Mouse (Mus musculus): ENCODE measurements at regions not wholly inside any gene's neighbourhood (a gene's known extent, or its start where the extent isn't known, plus 50 kb on each side); places are given as distances from the start of the nearest gene placed in this dataset.

- Histone ChIP-seq H3K4me3 (ENCODE audit: insufficient read depth, low read depth, low read length) (no peak overlapping the region), H3K4me1 (ENCODE audit: control insufficient read depth, insufficient read depth, low read length) (peaks cover 2% of the 10 kb centered on the region; the same call in 1 of the 2 replicates), H3K27ac (ENCODE audit: insufficient read depth, low read depth, low read length) (no peak overlapping the region)
- TF ChIP-seq CTCF (IDR thresholded peaks at IDR 0.05; ENCODE audit: insufficient read depth, low read depth, low read length) = no peak
- no peak for TF ChIP-seq POLR2A (IDR thresholded peaks at IDR 0.05; ENCODE audit: insufficient read depth, low read depth, low read length)
- 53% methylated on average over 6 of the region's 6 CpGs for WGBS
These were observed 413.5 kb upstream of the Frg1 start for GRCm38 (mm10) chr8:41830407-41830806.

GRCm38 (mm10) chr8:41824928-41825327 lies 408.1 kb upstream of the Frg1 start:
- Histone ChIP-seq H3K4me3 (ENCODE audit: insufficient read depth, low read depth, low read length) (no peak overlapping the region), H3K27ac (ENCODE audit: insufficient read depth, low read depth, low read length) (no peak overlapping the region), H3K4me1 (ENCODE audit: control insufficient read depth, insufficient read depth, low read length) (peaks cover 2% of the 10 kb centered on the region; the same call in 1 of the 2 replicates)
- WGBS = 36% methylated on average over 7 of the region's 7 CpGs
- TF ChIP-seq POLR2A (IDR thresholded peaks at IDR 0.05; ENCODE audit: insufficient read depth, low read depth, low read length) (no peak), CTCF (IDR thresholded peaks at IDR 0.05; ENCODE audit: insufficient read depth, low read depth, low read length) (no peak)

- TF ChIP-seq CTCF (IDR thresholded peaks at IDR 0.05; ENCODE audit: insufficient read depth, low read depth, low read length) (no peak), POLR2A (IDR thresholded peaks at IDR 0.05; ENCODE audit: insufficient read depth, low read depth, low read length) (no peak)
- WGBS = 87% methylated on average over 8 of the region's 8 CpGs
These were observed 406.2 kb upstream of the Frg1 start for GRCm38 (mm10) chr8:41823041-41823440.

GRCm38 (mm10) chr8:41821676-41822075 lies 404.8 kb upstream of the Frg1 start:
- TF ChIP-seq POLR2A (IDR thresholded peaks at IDR 0.05; ENCODE audit: insufficient read depth, low read depth, low read length) (no peak), CTCF (IDR thresholded peaks at IDR 0.05; ENCODE audit: insufficient read depth, low read depth, low read length) (no peak)
- Histone ChIP-seq H3K4me3 (ENCODE audit: insufficient read depth, low read depth, low read length) (no peak overlapping the region), H3K4me1 (ENCODE audit: control insufficient read depth, insufficient read depth, low read length) (no peaks in the 10 kb centered on the region), H3K27ac (ENCODE audit: insufficient read depth, low read depth, low read length) (no peak overlapping the region)
- WGBS = 73% methylated on average over 5 of the region's 5 CpGs

More at GRCm38 (mm10) chr8:41823041-41823440, 406.2 kb upstream of the Frg1 start:
- Histone ChIP-seq H3K4me1 (ENCODE audit: control insufficient read depth, insufficient read depth, low read length) (peaks cover 2% of the 10 kb centered on the region; the same call in 1 of the 2 replicates), H3K4me3 (ENCODE audit: insufficient read depth, low read depth, low read length) (no peak overlapping the region), H3K27ac (ENCODE audit: insufficient read depth, low read depth, low read length) (no peak overlapping the region)

GRCm38 (mm10) chr8:41820605-41821395 lies 403.9 kb upstream of the Frg1 start:
- 88% methylated on average over 4 of the region's 4 CpGs for WGBS
- Histone ChIP-seq H3K27ac (ENCODE audit: insufficient read depth, low read depth, low read length) (no peak overlapping the region), H3K4me1 (ENCODE audit: control insufficient read depth, insufficient read depth, low read length) (no peaks in the 10 kb centered on the region), H3K4me3 (ENCODE audit: insufficient read depth, low read depth, low read length) (no peak overlapping the region)
- TF ChIP-seq CTCF (IDR thresholded peaks at IDR 0.05; ENCODE audit: insufficient read depth, low read depth, low read length) (no peak), POLR2A (IDR thresholded peaks at IDR 0.05; ENCODE audit: insufficient read depth, low read depth, low read length) (no peak)

- TF ChIP-seq POLR2A (IDR thresholded peaks at IDR 0.05; ENCODE audit: insufficient read depth, low read depth, low read length) (no peak), CTCF (IDR thresholded peaks at IDR 0.05; ENCODE audit: insufficient read depth, low read depth, low read length) (no peak)
- H3K27ac ChIP-seq (ENCODE audit: insufficient read depth, low read depth, low read length) = no peak overlapping the region
These were observed 401.7 kb upstream of the Frg1 start for GRCm38 (mm10) chr8:41818577-41818976.

GRCm38 (mm10) chr8:41818079-41818478 lies 401.2 kb upstream of the Frg1 start:
- TF ChIP-seq CTCF (IDR thresholded peaks at IDR 0.05; ENCODE audit: insufficient read depth, low read depth, low read length) (no peak), POLR2A (IDR thresholded peaks at IDR 0.05; ENCODE audit: insufficient read depth, low read depth, low read length) (no peak)
- Histone ChIP-seq H3K4me1 (ENCODE audit: control insufficient read depth, insufficient read depth, low read length) (no peaks in the 10 kb centered on the region), H3K4me3 (ENCODE audit: insufficient read depth, low read depth, low read length) (no peak overlapping the region), H3K27ac (ENCODE audit: insufficient read depth, low read depth, low read length) (no peak overlapping the region)
- WGBS = 89% methylated on average over 1 of the region's 1 CpGs

More at GRCm38 (mm10) chr8:41818577-41818976, 401.7 kb upstream of the Frg1 start:
- Histone ChIP-seq H3K4me1 (ENCODE audit: control insufficient read depth, insufficient read depth, low read length) (no peaks in the 10 kb centered on the region), H3K4me3 (ENCODE audit: insufficient read depth, low read depth, low read length) (no peak overlapping the region)
- 80% methylated on average over 5 of the region's 5 CpGs for WGBS

GRCm38 (mm10) chr8:41815272-41815671 lies 398.4 kb upstream of the Frg1 start:
- Histone ChIP-seq H3K27ac (ENCODE audit: insufficient read depth, low read depth, low read length) (no peak overlapping the region), H3K4me1 (ENCODE audit: control insufficient read depth, insufficient read depth, low read length) (no peaks in the 10 kb centered on the region), H3K4me3 (ENCODE audit: insufficient read depth, low read depth, low read length) (no peak overlapping the region)
- TF ChIP-seq CTCF (IDR thresholded peaks at IDR 0.05; ENCODE audit: insufficient read depth, low read depth, low read length) = no peak
- no peak for TF ChIP-seq POLR2A (IDR thresholded peaks at IDR 0.05; ENCODE audit: insufficient read depth, low read depth, low read length)
- WGBS = 94% methylated on average over 3 of the region's 3 CpGs

- 33% methylated on average over 2 of the region's 2 CpGs for WGBS
- Histone ChIP-seq H3K27ac (ENCODE audit: insufficient read depth, low read depth, low read length) (no peak overlapping the region), H3K4me3 (ENCODE audit: insufficient read depth, low read depth, low read length) (no peak overlapping the region), H3K4me1 (ENCODE audit: control insufficient read depth, insufficient read depth, low read length) (no peaks in the 10 kb centered on the region)
- TF ChIP-seq POLR2A (IDR thresholded peaks at IDR 0.05; ENCODE audit: insufficient read depth, low read depth, low read length) = no peak
- no peak for TF ChIP-seq CTCF (IDR thresholded peaks at IDR 0.05; ENCODE audit: insufficient read depth, low read depth, low read length)
These were observed 378.8 kb upstream of the Frg1 start for GRCm38 (mm10) chr8:41795625-41796024.

Data from olfactory bulb, adult 2 months (tissue).